ENCODE assay signal across 7 mouse cellular contexts in the genomic region with DNA sequence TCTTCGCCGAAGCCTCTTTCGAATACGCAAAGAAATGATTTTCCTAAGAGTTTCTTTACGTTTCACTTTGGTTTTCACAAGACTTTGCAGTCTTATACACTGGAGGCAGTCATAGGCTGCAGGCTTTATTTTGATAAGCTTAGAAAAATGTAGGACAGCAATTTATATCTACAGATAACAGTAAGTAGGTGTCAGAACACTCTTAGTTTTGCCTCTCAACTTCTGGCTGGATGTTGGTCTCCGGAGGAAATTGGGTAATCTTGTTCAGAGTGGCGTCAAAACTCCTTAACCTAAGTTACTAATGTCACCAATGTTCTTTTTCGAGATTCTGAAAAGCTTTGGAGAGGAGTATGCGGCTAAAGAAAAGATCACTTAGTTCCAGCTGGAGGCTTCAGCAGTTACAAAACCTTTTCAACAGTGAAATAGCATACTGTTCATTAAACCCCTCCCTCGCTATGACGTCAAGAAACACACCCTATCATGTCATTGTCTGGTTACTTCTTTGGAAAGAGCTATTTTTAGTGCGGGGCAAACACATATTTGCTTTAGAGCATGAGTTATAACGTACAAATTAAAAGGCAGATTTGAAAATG. TPM values are rescaled to one million over a fixed set of nuclear protein-coding genes. Genes with fewer than 3 reads are reported as not detected.
A peak's percentile ranks its signal among the peaks of the same experiment; 100 is the strongest.
DNase-seq lines count a peak whose midpoint lies in the region; ATAC-seq lines count a peak whose summit lies in the region.

No protein-coding gene starts in this region.

- no peak overlapping the region for H3K4me2 ChIP-seq in neural tube, embryonic 11.5 days (ENCODE audit: low read depth)
- H3K4me2 ChIP-seq in intestine, embryonic 16.5 days (ENCODE audit: low read depth, low read length): peak overlapping the region; percentile 84
- H3K4me2 ChIP-seq in midbrain, embryonic 15.5 days: peak overlapping the region; percentile 70

- H3K9me3 ChIP-seq in neural tube, embryonic 11.5 days (ENCODE audit: control insufficient read depth, low read length): no peaks in the 10 kb centered on the region
- H3K9me3 ChIP-seq in intestine, embryonic 16.5 days (ENCODE audit: control insufficient read depth, low read length): no peaks in the 10 kb centered on the region
- no peaks in the 10 kb centered on the region for H3K9me3 ChIP-seq in midbrain, embryonic 15.5 days

- H3K4me1 ChIP-seq in neural tube, embryonic 11.5 days (ENCODE audit: control insufficient read depth, insufficient read depth, low read length): peaks cover 6% of the 10 kb centered on the region
- H3K4me1 ChIP-seq in intestine, embryonic 16.5 days (ENCODE audit: control insufficient read depth, insufficient read depth, low read length): peaks cover 15% of the 10 kb centered on the region
- H3K4me1 ChIP-seq in midbrain, embryonic 15.5 days: peaks cover 14% of the 10 kb centered on the region; the same call in 1 of the 2 replicates

- no peaks in the 10 kb centered on the region for H3K36me3 ChIP-seq in neural tube, embryonic 11.5 days (ENCODE audit: control insufficient read depth, insufficient read depth, low read length)
- H3K36me3 ChIP-seq in intestine, embryonic 16.5 days (ENCODE audit: control insufficient read depth, insufficient read depth, low read length): 0 out of 2 replicates have a peak, but pooled peaks cover 3% of the 10 kb centered on the region
- 0 out of 2 replicates have a peak, but pooled peaks cover 3% of the 10 kb centered on the region for H3K36me3 ChIP-seq in midbrain, embryonic 15.5 days (replicated peaks)

- 0 out of 2 replicates have a peak, but pooled peaks have one; percentile 14 for ATAC-seq in neural tube, embryonic 11.5 days (ENCODE audit: insufficient read depth, low FRiP score, low TSS enrichment)
- ATAC-seq in intestine, embryonic 16.5 days: peak; percentile 65
- peak; percentile 55 for ATAC-seq in midbrain, embryonic 15.5 days (replicated peaks)

- H3K27me3 ChIP-seq in neural tube, embryonic 11.5 days (ENCODE audit: control insufficient read depth, insufficient read depth, low read length): no peaks in the 10 kb centered on the region
- H3K27me3 ChIP-seq in intestine, embryonic 16.5 days (replicated peaks; ENCODE audit: control insufficient read depth, insufficient read depth, low read length): no peaks in the 10 kb centered on the region
- H3K27me3 ChIP-seq in midbrain, embryonic 15.5 days (replicated peaks): no peaks in the 10 kb centered on the region

- DNase-seq in neural tube, embryonic 11.5 days (ENCODE audit: low spot score): no peak
- DNase-seq in neural tube, embryonic 10.5 days (ENCODE audit: extremely low spot score, low spot score): no peak
- peak; percentile 66 for DNase-seq in fat pad, adult 2 months (ENCODE audit: extremely low read depth, low read depth, low spot score)
- DNase-seq in layer of hippocampus, postnatal 36 days: no peak
- DNase-seq in ovary, postnatal 36 days (ENCODE audit: low spot score): no peak

- H3K4me3 ChIP-seq in neural tube, embryonic 11.5 days (ENCODE audit: low read depth, low read length): no peak overlapping the region; the same call in 1 of the 2 replicates
- H3K4me3 ChIP-seq in intestine, embryonic 16.5 days (ENCODE audit: low read length): peak overlapping the region; percentile 76
- H3K4me3 ChIP-seq in midbrain, embryonic 15.5 days: peak overlapping the region; percentile 66

- no peak overlapping the region for H3K9ac ChIP-seq in neural tube, embryonic 11.5 days (ENCODE audit: low read length)
- 0 out of 2 replicates have a peak overlapping the region, but pooled peaks have one; percentile 85 for H3K9ac ChIP-seq in intestine, embryonic 16.5 days (ENCODE audit: low read depth, low read length)
- peak overlapping the region; percentile 80; the same call in 1 of the 2 replicates for H3K9ac ChIP-seq in midbrain, embryonic 15.5 days

- H3K27ac ChIP-seq in neural tube, embryonic 11.5 days (ENCODE audit: low read depth, low read length): no peak overlapping the region
- H3K27ac ChIP-seq in intestine, embryonic 16.5 days (ENCODE audit: low read length): peak overlapping the region; percentile 55
- peak overlapping the region; percentile 92 for H3K27ac ChIP-seq in midbrain, embryonic 15.5 days

- WGBS in neural tube, embryonic 11.5 days: 48% methylated on average over 13 of the region's 13 CpGs
- WGBS in intestine, embryonic 16.5 days: 42% methylated on average over 13 of the region's 13 CpGs
- 44% methylated on average over 13 of the region's 13 CpGs for WGBS in midbrain, embryonic 15.5 days

RNA-seq across cellular contexts. Expression of a gene that starts 4.1 kb away (rescaled TPM):
- polyA plus RNA-seq in neural tube, embryonic 11.5 days (2014; fragmentation: Nextera tagmentation; extraction: Ambion mirVana): 71.8 and 74.5 TPM in 2 replicates
- 72.2 and 77.0 TPM in 2 replicates for polyA plus RNA-seq in intestine, embryonic 16.5 days (2015; fragmentation: Nextera tagmentation; extraction: Ambion mirVana)
- polyA plus RNA-seq in midbrain, embryonic 15.5 days (2015; fragmentation: Nextera tagmentation; extraction: Ambion mirVana): 123 and 132 TPM in 2 replicates
- 10 to 100 TPM; 28.3 to 28.4 TPM for total RNA-seq in layer of hippocampus, postnatal 36 days (2021)

RNA-seq across cellular contexts. Expression of a gene that starts 22.0 kb away (rescaled TPM):
- polyA plus RNA-seq in neural tube, embryonic 11.5 days (2014; fragmentation: Nextera tagmentation; extraction: Ambion mirVana): 8.6 and 9.1 TPM in 2 replicates
- 45.1 and 46.6 TPM in 2 replicates for polyA plus RNA-seq in intestine, embryonic 16.5 days (2015; fragmentation: Nextera tagmentation; extraction: Ambion mirVana)
- polyA plus RNA-seq in midbrain, embryonic 15.5 days (2015; fragmentation: Nextera tagmentation; extraction: Ambion mirVana): 15.7 and 18.4 TPM in 2 replicates
- 10 to 100 TPM; 38.3 to 43.4 TPM for total RNA-seq in layer of hippocampus, postnatal 36 days (2021)

RNA-seq across cellular contexts. Expression of a gene that starts 28.5 kb away (rescaled TPM):
- polyA plus RNA-seq in neural tube, embryonic 11.5 days (2014; fragmentation: Nextera tagmentation; extraction: Ambion mirVana): 55.7 and 59.8 TPM in 2 replicates
- 24.8 and 25.7 TPM in 2 replicates for polyA plus RNA-seq in intestine, embryonic 16.5 days (2015; fragmentation: Nextera tagmentation; extraction: Ambion mirVana)
- polyA plus RNA-seq in midbrain, embryonic 15.5 days (2015; fragmentation: Nextera tagmentation; extraction: Ambion mirVana): 44.0 and 45.6 TPM in 2 replicates
- 10 to 100 TPM; 59.4 to 64.8 TPM for total RNA-seq in layer of hippocampus, postnatal 36 days (2021)

RNA-seq across cellular contexts. Expression of a gene that starts 40.2 kb away (rescaled TPM):
- polyA plus RNA-seq in neural tube, embryonic 11.5 days (2014; fragmentation: Nextera tagmentation; extraction: Ambion mirVana): 43.9 and 48.0 TPM in 2 replicates
- 85.4 and 89.1 TPM in 2 replicates for polyA plus RNA-seq in intestine, embryonic 16.5 days (2015; fragmentation: Nextera tagmentation; extraction: Ambion mirVana)
- 17.2 and 19.8 TPM in 2 replicates for polyA plus RNA-seq in midbrain, embryonic 15.5 days (2015; fragmentation: Nextera tagmentation; extraction: Ambion mirVana)
- total RNA-seq in layer of hippocampus, postnatal 36 days (2021): 10 to 100 TPM; 12.1 to 12.4 TPM

RNA-seq across cellular contexts. Expression of a gene that starts 40.3 kb away (rescaled TPM):
- 432 and 463 TPM in 2 replicates for polyA plus RNA-seq in neural tube, embryonic 11.5 days (2014; fragmentation: Nextera tagmentation; extraction: Ambion mirVana)
- 269 and 311 TPM in 2 replicates for polyA plus RNA-seq in intestine, embryonic 16.5 days (2015; fragmentation: Nextera tagmentation; extraction: Ambion mirVana)
- 86.7 and 91.2 TPM in 2 replicates for polyA plus RNA-seq in midbrain, embryonic 15.5 days (2015; fragmentation: Nextera tagmentation; extraction: Ambion mirVana)
- 1 to 10 TPM; 3.1 TPM for total RNA-seq in layer of hippocampus, postnatal 36 days (2021)

Comparison
In these comparisons a context has a peak if more than half of its experiments do, and no peak if none do; other contexts are left out.
1. ATAC-seq: peak in every context shown above with its lines; median percentile 65 in intestine, embryonic 16.5 days; 55 in midbrain, embryonic 15.5 days; 14 in neural tube, embryonic 11.5 days.